Mouse (Mus musculus): ENCODE data around the gene Arl6ip5.

DNA sequence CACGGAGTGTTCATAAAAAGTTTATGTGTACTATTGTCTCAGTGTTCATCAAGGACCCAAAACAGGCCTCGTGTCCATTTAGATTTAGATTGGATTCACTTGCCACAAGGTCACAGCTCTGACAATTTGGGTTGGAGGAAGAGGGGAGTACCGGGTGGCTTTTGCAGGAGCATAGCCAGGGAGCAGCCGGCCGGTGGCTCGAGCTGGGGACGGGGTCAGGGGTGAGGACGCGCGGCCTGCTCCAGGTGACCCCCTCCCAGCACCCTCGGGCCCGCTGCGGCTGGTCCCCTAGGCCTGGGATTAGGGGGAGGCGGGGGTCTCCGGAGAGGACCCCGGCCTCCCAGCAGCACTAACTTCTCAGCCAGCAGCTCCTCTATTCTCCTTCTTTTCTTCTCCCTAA is 5.5 kb upstream of the Arl6ip5 start:
- no peak for TF ChIP-seq GATA1 (IDR thresholded peaks at IDR 0.05; ENCODE audit: low read length)
- no peak for TF ChIP-seq TAL1 (IDR thresholded peaks at IDR 0.05; ENCODE audit: low read length)

All from erythroblast, embryonic 14.5 days (primary cell).